Mouse (Mus musculus): ENCODE measurements around the gene Zfp169. TPM values are rescaled to one million over a fixed set of nuclear protein-coding genes. Genes with fewer than 3 reads are reported as not detected.

Gene Zfp169
- total RNA-seq (2015) = 8.1 and 10.7 TPM in 2 replicates
- 10.0 and 11.1 TPM in 2 replicates for total RNA-seq (2017)

DNA sequence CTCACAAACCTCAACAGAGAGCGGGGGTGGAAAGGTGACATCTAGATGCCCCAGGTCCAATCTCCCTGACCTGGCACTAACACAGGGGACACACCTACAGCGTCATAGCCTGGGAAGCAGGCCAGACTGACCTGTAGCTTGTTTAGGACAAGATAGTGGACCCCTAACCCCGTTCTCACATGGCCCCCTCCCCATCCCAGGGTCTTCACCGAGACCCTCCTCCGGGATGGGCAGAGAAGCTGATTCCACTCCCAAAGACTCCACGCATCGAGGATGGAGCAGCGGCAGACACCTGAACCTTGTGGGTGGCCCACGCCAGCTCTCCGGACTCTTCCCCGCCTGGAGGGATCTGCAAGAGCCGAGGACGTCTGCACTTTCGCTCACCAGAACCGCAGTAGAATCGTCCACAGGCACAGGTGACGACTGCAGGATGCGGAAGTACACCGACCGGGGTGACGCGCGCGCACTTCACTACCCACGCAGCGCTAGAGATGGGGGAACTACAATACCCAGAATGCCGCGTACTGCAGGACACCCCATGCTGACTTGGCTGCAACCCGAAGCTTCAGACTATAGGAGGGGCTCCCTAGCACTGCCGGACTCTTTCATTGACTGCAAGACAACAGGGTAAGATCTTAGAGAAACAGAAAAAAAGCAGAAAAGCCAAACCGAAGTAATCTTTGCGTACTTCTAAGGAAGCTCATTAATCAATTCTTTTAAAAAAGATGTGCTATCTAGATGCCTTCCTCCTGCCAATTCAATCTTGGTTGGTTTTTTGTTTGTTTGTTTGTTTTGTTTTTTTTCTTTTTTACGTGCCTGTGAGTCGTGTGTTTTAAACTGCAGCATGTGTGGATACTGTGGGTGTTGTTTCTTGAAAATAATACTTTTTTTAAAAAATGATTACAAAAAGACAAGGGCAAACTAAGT lies at the start of gene Zfp169, which contains the start of gene A830005F24Rik:
Gene Zfp169 (minus strand): TSS at position 449 of the 927 bp plus-strand sequence.
Gene A830005F24Rik (plus strand): TSS at position 568 of the 927 bp plus-strand sequence.
- peak; percentile 100 for ATAC-seq (ENCODE audit: poor library complexity, severe bottlenecking)

DNA sequence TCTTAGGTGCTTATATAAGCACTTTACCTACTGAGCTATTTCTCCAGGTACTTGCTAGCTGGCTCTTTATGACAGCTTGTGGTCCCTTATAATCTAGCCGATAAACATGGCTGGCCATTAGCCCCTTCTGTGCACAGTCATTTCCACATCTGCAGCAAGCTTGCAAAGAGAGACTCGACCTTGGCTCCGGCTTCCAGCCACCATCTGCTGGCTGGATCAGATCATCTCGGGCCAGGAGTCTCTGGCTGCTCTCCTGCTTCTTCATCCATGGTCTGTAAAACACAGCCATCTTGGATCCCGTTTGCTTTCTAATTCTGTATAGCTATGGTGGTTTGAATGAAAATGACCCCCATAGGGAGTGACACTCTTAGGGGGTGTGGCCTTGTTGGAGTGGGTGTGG lies 49.1 kb upstream of the Zfp169 start:
- no peak for ATAC-seq (ENCODE audit: poor library complexity, severe bottlenecking)

DNA sequence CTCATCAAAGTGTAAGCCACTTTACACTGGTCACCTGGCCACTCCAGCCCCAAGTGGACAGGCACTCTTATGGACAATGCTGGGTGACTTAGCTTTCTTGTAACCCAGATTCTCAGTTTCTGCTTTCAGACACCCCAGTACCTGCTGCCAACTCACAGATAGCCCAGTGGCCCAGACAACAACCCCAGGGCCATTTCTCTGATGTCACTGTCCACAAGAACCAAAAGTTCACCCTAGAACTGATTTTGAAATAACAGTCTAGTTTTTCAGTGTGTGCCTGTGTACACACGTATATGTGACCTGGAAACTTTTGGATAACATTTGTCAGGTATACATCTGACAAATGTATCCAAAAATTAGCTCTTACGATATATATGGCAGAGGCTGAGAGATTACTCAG lies 48.2 kb upstream of the Zfp169 start:
- no peak for ATAC-seq (ENCODE audit: poor library complexity, severe bottlenecking)

DNA sequence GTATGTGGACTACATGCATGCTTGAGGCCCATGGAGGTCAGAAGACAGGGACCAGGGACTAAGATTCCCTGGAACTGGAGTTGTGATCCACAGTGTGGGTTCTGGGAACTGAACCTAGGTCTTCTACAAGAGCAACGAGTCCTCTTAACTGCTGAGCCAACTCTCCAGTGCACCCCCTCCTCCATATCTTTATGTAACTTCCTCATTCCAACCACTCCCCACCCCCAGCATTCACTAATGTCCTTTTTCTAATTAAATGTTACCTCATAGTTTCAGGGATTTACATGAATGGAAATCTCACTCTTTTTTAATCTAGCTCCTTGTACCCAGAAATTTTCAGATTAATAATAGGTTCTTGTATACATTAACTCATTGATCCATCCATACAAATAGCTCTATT lies 42.7 kb upstream of the Zfp169 start:
- no peak for ATAC-seq (ENCODE audit: poor library complexity, severe bottlenecking)

DNA sequence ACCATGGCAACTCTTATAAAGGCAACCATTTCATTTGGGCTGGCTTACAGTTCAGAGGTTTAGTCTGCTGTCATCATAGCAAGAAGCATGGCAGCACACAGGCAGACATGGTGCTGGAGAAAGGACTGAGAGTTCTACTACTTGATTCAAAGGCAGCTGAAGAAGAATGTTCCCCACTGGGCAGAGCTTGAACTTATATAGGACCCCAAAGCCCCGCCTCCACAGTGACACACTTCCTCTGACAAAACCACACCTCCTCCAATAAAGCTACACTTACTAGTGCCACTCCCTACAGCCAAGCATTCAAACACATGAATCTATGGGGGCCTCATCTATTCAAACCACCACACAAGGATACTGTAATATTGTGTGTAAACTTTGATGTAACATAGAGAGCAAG lies 41.3 kb upstream of the Zfp169 start:
- ATAC-seq (ENCODE audit: poor library complexity, severe bottlenecking) = no peak

DNA sequence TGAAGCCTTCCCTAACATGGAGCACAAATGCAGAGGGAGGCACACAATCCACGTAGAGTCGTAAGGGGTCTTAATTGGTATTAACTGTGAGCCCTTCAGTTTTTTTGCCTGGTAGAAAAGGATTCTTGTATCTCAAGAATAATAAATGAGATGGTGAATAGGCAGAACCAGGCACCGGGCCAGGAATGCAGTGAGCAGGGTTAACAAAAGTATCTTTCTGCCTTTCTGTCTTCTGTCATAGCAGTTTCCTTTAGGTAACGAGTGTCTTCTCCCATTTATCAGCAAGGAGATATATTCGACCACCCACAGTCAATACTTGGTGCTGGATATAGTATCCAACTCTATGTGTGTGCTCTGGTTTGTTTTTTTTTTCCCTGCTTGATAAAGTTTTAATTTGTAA lies 40.3 kb upstream of the Zfp169 start:
- ATAC-seq (ENCODE audit: poor library complexity, severe bottlenecking) = no peak

DNA sequence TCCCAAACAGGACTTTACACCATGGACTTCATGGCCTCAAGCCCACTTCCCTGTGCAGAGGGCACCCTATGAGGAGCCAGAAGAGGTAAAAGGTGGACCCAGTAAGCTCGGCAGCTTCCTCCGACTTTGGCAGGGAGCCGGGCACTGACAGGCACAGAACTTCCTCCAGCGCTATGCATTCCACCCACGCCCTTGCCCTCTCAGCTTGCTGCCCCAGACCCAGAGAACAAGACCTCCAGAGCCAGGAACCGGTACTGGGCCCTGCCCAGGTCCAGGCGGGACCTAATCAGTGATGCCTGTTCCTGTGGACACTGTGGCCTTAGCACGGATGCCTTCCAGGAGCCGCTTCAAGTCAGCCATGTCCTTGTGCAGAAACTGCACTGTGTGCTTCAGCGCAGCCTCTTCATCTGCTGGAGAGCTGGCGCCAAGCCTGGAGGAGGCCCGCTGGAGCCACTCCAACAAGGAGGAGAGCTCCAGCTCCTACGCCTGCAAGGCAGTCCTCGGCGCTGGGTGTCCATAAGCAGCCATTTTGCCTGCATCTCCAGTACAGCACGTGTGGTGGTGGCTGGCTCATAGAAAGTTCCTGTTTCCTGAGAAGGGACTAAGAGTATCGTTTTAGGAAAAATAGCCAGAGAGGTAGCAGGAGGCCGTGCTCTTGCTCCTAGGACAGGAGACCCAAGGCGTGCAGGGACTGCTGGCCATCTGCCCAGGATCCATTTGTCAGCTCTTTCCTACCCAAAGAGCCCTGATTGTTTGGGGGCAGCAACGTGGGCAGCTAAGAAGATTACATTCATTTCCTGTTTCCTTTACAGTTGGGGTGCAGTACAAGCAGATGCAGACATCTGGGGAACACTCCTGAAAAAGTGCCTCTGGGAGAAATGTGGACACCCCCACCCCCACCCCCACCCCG lies 39.2 kb upstream of the Zfp169 start:
- ATAC-seq (ENCODE audit: poor library complexity, severe bottlenecking) = peak; percentile 85

DNA sequence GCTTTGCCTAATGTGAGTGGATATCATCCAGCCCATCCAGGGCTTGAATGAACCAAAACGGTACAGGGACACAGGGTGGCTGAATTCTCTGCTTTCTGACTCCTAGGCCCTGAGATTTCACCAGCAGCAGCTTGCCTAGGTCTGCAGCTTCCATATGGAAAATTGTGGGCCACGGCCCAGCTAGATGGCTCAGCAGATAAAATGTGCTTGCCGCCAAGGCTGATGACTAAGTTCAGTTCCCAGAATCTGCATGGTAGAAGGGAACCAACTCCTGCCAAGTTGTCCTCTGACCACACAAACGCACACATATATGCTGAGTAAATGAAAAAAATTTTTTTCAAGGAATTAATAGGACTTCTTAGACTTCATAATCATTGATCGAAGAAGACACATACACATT lies 35.0 kb upstream of the Zfp169 start:
- ATAC-seq (ENCODE audit: poor library complexity, severe bottlenecking) = no peak

DNA sequence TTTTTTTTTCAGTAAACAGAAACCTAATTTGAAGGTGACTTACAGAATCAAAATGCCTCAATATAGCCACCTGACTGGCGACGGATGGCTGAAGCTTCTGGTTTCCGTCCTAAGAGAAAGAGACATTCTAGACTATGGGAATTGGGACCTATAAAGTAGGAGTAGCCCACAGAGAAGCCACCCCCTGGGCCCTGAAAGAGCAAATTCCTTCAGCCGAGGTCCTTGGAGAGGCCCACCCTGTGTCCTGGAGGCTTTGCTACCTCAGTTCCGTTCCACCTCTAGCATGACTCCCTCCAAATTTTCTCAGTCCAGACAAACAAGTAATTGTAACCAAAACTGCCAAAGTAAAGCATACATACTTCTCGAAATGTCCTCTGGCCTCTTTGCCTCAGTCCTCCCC lies 34.4 kb upstream of the Zfp169 start:
- ATAC-seq (ENCODE audit: poor library complexity, severe bottlenecking) = no peak

DNA sequence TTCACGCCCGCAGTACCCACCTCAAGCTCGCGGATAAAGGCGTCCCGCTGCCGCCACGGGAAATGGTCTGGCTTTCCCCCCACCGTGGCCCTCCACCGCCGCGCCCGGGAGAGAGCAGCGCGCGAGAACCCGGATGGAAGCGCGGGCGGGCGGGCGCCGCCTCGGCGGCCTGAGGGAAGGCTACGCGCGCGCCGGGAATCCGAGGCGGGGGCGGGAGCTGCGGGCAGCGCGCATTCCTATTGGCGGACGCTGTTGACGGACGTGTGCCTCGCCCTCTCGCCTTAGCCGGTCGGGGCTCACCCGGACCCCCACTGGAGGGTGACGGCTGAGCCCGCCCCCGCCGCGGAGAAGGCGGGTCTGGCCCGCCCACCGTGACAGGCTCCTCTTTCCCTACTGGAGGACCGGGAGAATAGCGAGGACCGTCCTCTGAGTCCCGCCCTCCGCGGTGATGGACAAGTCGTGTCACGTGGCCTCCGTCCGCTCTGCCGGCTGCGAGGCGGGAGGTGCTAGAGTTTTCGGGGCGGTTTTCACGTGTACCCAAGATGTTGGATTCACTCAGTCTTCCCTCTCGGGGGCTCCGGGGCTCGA lies 33.2 kb upstream of the Zfp169 start:
- ATAC-seq (ENCODE audit: poor library complexity, severe bottlenecking) = peak; percentile 91

DNA sequence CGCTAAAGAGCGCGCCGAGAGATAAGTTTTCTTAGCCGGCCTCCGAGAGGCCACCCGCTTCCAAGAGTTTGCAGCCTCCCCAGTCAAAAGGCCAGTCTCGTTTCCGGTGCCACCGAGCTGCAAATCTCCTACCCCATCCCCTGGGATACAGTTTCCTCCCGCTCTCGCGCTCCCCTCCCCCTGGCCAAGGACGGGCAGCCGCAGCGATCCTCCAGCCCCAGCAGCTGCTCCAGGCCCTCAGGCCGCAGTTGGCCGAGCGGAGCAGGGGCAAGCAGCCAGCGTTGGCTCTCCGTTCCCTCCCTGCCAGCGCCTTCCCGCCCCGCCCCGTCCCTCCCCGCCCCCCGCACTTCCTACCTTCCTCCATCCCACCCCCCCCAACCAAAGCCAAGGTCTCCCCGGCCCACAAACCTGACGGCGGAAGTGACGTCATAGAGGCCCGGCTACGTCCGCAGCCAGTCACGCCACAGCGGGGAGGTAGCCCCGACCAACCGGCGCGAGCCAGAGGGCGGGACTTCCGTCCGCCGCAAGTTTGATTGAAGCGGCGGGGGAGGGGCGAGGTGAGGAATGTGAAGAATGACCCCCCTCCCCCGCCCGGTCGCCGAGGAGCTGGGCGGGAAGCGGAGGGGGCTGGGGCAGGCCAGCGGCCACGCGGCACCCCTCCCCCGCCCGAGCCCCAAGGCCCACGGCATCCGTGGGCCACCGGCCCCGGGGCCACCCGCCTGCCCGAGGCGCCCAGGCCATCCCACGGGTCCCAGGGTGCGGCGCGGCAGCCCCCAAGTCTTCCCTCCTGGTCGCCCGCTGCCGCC lies 32.4 kb upstream of the Zfp169 start:
- peak; percentile 79 for ATAC-seq (ENCODE audit: poor library complexity, severe bottlenecking)

DNA sequence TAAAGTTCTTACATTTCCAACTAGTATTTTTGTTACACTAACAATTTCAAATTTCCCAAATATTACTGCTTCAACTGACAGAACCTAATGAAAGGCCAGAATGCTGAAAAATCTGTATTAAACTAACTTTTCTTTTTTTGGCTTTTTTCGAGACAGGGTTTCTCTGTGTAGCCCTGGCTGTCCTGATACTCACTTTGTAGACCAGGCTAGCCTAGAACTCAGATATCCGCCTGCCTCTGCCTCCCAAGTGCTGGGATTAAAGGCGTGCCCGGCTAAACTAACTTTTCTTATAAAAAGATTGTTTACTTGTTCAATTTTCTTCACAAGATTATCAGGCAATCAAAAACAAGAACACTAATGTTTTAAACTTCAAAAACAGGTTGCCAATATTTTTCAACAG lies 31.6 kb upstream of the Zfp169 start:
- ATAC-seq (ENCODE audit: poor library complexity, severe bottlenecking) = no peak

DNA sequence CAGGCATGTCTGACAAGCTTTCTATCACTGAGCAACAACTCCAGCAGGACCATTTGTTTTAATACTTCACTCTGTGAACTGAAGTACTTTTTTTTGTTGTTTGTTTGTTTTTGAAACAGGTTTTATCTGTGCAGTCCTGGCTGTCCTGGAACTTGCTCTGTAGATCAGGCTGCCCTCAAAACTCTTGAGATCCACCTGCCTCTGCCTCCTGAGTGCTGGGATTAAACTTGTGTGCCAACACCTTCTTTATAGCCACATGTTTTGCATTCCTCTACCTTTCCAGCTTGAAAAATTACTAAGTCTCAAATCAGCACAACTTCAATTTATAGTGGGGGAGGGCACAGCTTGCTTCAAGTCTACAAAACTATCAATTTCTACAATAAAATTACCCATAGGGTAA lies 31.1 kb upstream of the Zfp169 start:
- no peak for ATAC-seq (ENCODE audit: poor library complexity, severe bottlenecking)

DNA sequence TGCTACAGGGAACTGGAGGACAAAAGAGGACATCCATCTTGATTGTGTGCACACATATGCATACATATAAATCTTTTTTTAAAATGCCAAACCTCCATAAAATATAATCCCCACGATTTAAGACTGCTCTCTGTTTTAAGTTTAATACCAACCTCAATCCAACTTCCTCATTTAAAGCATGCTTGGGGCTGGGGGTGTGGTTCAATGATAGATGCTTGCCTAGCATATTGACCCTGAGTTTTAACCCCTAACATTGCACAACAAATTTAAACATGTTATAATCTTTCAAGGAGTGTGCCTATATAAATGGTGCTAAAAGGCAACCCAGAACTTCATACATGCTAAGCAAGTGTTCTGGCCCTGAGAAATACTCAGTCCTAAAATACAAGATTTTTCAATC lies 27.2 kb upstream of the Zfp169 start:
- peak; percentile 63 for ATAC-seq (ENCODE audit: poor library complexity, severe bottlenecking)

DNA sequence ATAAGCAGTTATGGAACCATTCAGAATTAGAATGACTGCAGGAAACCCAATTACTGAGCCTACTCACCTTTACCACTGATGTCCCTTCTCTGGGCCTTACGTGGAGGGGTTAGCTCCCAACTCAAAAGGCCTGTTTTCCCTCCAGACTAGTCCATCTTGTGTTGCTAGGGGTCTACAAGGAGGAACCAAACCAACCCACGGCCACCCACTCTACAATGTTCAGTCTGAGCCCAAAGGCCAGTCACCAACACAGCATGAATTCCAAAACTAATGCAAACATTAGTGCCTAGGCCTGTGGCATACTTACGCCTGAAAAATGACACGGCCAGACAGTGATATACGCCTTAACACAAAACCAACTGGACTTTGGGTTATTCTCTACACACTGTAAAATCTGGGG lies 20.2 kb upstream of the Zfp169 start:
- ATAC-seq (ENCODE audit: poor library complexity, severe bottlenecking) = no peak

DNA sequence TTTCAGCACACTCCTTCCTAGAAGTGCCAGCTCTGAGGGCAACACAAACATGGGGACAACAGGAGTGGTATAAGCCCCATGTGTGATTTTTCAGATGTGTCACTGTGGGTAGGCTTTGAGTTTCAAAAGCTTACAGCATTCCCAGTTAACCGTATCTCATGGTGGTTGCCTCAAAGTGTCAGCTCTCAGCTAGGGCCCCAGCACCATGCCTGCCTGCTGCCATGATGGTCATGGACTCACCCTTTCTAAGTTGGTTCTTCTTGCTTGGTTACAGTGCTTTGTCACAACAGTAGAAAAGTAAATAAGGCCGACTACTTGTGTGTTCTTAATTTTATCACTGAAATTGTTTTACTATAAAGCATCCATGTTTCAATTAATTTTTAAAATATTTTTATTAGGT lies 18.2 kb upstream of the Zfp169 start:
- no peak for ATAC-seq (ENCODE audit: poor library complexity, severe bottlenecking)

DNA sequence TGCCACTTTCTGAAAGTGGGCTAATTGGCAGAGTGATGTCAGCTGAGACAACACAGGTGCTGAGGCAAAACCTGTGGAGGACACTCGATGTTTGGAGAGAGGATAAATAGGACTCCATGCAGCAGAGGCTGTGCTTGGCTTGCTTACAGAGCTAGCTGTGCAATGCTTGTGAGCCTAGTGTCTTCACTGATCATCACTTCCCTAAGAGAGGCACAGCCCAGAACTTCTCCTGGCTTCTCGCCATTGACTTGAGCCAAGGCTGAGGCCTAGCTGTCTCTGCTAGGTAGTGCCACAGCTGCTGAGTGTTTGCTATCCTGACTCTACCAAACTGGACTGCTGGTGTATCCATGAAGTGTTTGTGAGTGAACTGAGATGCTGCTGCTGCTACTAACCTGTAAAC lies 17.4 kb upstream of the Zfp169 start:
- ATAC-seq (ENCODE audit: poor library complexity, severe bottlenecking) = no peak

DNA sequence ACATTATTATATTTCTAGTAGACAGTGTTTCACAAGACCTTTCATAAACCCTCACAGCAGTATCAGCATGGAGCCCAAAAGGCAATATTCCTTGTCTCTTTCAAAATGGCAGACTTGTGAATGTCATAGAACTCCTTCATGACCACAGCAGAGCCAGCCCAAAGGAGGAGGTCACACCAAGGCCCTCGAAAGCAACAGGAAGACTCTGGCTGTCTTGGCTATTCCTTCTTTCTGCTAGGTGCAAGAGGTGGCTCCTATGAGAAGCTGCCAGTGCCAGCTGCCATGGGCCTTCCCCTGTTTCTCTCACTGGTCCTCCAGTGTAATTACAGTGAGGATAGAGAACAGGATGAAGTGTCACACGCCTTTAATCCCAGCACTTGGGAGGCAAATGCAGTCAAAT lies 15.8 kb upstream of the Zfp169 start:
- no peak for ATAC-seq (ENCODE audit: poor library complexity, severe bottlenecking)

DNA sequence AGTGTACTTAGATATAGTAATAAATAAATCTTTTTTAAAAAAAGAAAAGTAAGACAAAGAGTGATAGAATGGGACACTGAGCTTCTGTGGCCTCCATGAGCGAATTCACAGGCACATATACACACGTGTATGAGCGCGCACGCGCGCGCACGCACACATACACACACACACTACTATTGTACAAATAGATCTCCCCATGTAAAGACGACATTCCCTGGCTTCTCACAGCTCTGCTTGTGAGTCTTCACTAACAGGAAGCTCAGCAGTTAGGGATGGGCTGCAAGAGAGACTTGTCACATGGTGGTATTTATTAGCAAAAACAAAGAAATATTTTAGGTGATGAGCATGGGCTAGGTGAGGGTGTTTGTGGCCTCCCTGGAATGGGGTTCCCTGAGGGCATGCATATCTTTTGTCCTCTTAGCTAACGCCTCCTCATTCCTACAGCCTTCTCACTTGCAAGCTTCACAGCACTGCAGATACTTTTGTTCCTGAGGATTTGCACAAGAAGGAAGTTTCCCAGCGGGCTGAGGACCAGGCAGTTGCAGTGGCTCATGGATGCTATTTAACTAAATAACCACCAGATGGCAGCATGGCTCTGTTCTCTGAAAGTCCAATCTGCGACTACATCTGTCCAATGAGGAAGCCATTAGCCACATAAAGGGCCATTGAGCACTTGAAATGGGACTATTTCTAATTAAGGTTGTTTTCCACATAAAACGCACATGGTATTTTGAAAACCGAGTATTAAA lies 15.0 kb upstream of the Zfp169 start:
- ATAC-seq (ENCODE audit: poor library complexity, severe bottlenecking) = peak; percentile 100

DNA sequence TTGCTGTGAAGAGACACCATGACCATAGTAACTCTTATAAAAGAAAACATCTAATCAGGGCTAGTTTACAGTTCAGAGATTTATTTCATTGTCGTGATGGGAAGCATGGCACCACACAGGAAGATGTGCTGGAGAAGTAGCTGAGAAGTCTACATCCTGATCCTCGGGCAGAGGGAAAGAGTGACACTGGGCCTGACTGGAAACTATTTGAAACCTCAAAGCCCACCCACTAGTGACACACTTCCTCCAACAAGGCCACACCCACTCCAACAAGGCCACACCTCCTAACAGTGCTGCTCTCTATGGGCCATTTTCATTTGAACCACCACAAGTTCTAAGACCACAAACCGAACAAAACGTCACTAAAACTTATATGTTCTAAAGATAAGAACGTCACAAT lies 12.5 kb upstream of the Zfp169 start:
- ATAC-seq (ENCODE audit: poor library complexity, severe bottlenecking) = 0 out of 2 replicates have a peak, but pooled peaks have one; percentile 37

Data from megakaryocyte, adult 5-6 weeks (primary cell).